Mouse (Mus musculus): ENCODE measurements around the gene Rnf4. TPM values are rescaled to one million over a fixed set of nuclear protein-coding genes. Genes with fewer than 3 reads are reported as not detected.
A peak's percentile ranks its signal among the peaks of the same experiment; 100 is the strongest.

Gene Rnf4
- total RNA-seq, 2 experiments from 2014 or later = 77.1 to 81.4 TPM

- no peak for DNase-seq (ENCODE audit: low spot score in 2 of 2)
These were observed 471 bp upstream of the Rnf4 start for GRCm38 (mm10) chr5:34335539-34336096.

DNA sequence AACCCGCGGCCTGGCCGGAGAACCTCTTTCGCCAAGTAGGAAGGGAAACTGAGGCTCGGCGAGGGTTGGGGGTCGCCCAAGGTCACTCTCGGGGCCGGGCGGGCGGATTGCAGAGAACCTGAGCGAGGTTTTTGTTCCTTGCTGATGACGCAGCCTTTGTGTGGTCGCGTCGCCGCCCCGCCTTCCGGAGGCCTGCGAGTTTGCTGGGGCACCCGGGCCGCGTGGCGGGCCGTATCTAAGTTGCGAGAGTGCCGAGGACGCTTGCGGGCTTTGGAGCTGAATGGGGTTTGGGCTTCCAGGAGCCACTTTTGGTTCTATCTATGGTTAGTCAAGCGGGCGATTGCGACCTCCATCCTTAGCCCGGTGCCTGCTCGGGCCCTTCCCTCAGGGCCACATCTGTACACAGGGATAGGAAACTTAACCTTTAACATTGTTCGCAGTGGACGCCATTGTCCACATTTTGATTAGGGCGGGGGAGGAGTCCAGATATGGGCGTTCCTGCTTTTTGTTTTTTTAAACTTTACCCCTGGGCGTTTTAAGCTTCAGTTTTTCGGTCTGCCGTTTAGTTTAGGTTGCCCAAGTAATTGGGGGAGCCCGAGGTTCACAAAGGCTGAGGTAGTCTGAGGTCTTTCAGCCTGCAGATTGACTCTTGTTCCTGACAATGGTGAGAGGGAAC lies 824 bp downstream of the Rnf4 start:
- DNase-seq (ENCODE audit: low spot score in 2 of 2) = peak in 1 of 2 experiments; percentile 22

DNA sequence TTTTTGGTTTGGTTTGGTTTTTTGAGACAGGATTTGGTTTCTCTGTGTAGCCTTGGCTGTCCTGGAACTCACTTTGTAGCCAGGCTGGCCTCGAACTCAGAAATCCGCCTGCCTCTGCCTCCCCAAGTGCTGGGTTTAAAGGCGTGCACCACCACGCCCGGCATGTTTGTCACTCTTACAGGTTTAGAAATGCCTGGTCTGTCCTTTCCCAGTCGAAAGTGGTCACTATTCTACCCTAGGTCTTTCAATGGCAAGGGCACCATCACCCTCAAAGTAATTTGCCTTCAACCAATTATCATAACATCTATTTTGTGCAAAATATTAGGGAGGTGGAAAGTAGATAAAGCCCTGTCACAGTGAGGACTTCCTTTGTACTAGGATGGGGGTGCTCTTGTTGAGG lies 4.2 kb downstream of the Rnf4 start:
- no peak for DNase-seq (ENCODE audit: low spot score in 2 of 2)

DNA sequence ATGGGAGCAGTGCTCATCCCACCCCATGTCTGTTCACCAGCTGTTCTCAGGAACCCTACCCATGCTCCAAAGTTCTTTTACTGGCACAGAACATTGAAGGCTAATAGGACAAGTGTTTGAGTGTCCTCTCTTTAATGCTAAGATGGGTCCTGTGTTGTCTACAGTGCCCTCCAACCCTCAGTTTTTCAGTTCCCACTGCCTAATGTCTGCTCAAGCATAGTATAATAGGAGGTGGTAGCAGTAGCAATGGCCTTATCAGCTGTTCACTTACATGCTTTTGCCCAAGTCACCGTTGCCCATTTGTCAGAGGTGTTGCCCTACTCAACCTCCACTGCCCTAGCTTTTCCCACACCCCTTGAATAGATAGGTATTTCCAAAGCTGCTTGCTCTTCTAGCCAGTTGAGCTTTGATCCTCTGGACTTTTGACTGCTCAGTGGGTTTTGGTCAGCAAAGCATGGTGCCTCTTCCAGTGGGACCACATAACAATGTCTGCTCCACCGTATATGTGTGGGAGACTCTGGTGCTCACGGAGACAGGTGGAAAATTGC lies 16.1 kb downstream of the Rnf4 start:
- DNase-seq (ENCODE audit: low spot score in 2 of 2) = no peak

GRCm38 (mm10) chr5:34360261-34360660 lies 24.2 kb downstream of the Rnf4 start:
- DNase-seq (ENCODE audit: low spot score in 2 of 2) = no peak

GRCm38 (mm10) chr5:34363115-34363514 lies 27.0 kb downstream of the Rnf4 start:
- no peak for DNase-seq (ENCODE audit: low spot score in 2 of 2)

DNA sequence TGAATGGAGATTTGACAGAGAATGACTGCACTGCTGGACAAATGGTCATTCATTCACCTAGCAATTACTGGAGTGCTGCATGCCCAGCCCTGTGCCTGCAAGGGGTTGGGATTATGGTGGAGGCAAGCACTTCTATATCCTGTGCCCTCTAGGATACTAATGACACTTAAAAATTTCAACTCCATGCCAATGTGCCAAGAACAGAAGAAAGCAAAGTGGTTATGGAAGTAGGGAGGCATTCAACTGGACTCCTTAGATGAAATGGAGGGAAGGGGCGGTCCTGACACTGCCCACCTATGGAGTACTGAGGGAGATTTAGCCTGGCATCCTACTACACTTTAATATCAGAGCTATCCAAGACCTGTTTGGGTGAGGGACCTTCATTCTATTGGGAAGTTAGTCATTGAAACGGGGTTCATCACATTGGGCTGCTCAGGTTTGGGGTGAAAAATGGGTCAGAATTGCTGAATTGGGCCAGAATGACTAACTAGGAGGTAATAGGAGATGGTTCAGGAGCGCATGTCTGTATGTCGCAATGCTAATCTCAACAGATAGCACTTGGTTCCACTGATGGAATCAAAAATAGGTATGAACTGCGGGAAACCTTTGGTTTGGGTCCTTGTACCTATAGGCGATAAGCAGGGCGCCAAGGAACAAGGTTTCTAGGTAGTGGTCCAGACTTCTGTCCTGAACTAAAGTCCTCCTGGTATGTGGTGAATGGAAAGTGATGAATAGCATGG lies 32.6 kb downstream of the Rnf4 start:
- no peak for DNase-seq (ENCODE audit: low spot score in 2 of 2)

DNA sequence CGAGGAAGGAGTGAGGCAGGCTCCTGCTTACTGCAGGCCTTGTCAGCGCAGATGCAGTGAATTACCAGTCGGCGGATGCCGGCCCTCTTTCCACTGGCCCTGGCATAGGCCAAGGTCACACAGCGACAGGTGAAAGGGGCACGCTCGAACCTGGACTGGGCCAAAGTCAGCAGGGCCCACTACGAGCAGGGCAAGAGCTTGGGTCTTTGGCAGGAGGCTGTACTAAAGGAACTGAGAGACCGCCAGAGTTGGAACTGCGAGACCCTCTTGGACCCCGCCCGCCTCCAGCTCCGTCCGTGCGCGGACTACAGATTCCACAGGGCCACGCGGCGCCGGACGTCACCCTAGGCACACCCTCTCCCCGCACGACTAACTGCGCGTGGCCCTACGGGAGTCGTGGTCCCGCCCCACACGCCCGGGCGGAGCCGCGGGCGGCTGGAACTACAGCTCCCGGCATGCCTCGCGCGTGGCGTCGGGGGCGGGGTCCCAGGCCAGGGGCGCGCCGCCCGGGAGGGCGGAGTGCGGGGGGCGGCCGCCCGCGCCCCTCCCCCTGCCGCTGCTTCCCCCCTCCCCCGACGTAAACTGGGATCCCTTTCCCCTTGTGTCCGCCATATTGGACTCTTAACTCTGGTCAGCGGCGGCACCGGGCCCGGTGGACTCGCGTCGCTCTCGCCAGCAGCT lies 33.4 kb downstream of the Rnf4 start, which contains the start of gene Fam193a:
Fam193a (plus strand) TSS at position 593 of the 681 bp plus-strand sequence.
- DNase-seq (ENCODE audit: low spot score in 2 of 2) = peak; percentile 95 to 98

- peak; percentile 24 to 31 for DNase-seq (ENCODE audit: low spot score in 2 of 2)
These were observed 34.1 kb downstream of the Rnf4 start for GRCm38 (mm10) chr5:34370022-34370823.

- DNase-seq (ENCODE audit: low spot score in 2 of 2) = no peak
These were observed 34.8 kb downstream of the Rnf4 start for GRCm38 (mm10) chr5:34370840-34371239.

GRCm38 (mm10) chr5:34372141-34372540 lies 36.1 kb downstream of the Rnf4 start:
- DNase-seq (ENCODE audit: low spot score in 2 of 2) = no peak

DNA sequence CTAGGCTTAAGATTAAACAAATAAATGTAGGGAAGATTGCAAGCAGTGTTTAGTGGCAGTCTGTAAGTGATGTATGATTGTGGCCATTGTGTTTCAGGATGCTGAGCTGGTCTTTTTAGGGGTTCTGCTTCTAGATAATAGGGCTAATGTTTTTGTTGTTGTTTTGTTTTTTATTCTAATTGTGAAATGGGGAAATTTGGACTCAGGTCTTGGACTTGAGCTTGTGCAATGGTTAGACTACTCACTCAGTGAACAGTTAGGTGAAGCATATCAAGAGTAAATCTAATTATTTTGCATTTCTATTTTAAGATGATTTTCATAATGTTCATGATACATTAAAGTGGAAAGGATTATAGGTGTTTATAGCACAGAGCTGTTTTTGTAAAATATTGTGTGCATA lies 36.5 kb downstream of the Rnf4 start:
- no peak for DNase-seq (ENCODE audit: low spot score in 2 of 2)

DNA sequence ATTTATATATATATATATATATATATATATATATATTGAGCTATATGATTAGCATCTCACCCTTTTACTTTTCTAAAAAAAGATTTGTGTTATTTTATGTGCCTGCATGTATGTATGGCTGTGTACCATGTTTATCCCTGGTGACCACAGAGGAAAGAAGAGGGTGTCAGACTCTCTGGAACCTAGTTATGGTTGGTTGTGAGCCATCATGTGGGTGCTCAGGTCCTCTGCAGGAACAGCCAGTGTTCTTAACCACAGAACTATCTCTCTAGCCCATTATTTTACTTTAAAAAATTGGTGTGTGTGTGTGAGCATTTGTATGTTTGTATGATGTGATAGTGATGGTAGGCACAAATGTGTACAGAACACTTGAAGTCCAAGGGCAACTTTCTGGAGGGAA lies 42.7 kb downstream of the Rnf4 start:
- no peak for DNase-seq (ENCODE audit: low spot score in 2 of 2)

GRCm38 (mm10) chr5:34381700-34382099 lies 45.6 kb downstream of the Rnf4 start:
- no peak for DNase-seq (ENCODE audit: low spot score in 2 of 2)

GRCm38 (mm10) chr5:34385616-34386015 lies 49.5 kb downstream of the Rnf4 start:
- no peak for DNase-seq (ENCODE audit: low spot score in 2 of 2)

DNA sequence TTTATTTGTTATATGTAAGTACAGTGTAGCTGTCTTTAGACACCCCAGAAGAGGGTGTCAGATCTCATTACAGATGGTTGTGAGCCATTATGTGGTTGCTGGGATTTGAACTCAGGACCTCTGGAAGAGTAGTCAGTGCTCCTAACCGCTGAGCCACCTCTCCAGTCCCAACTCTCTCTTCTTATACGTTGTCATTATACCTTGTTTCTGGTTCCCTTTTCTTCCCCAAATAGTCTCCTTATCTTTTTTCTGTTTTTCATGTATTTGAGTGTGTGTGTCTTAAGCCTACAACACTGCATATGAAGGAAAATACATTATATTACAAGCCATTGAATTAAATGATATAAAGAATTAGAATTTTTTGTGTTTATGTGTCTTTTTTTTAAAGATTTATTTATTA lies 50.7 kb downstream of the Rnf4 start:
- no peak for DNase-seq (ENCODE audit: low spot score in 2 of 2)

- DNase-seq (ENCODE audit: low spot score in 2 of 2) = no peak
These were observed 57.2 kb downstream of the Rnf4 start for GRCm38 (mm10) chr5:34393251-34393650.

- no peak for DNase-seq (ENCODE audit: low spot score in 2 of 2)
These were observed 59.3 kb downstream of the Rnf4 start for GRCm38 (mm10) chr5:34395347-34395746.

GRCm38 (mm10) chr5:34395850-34396540 lies 59.9 kb downstream of the Rnf4 start:
- no peak for DNase-seq (ENCODE audit: low spot score in 2 of 2)

- no peak for DNase-seq (ENCODE audit: low spot score in 2 of 2)
These were observed 61.8 kb downstream of the Rnf4 start for GRCm38 (mm10) chr5:34397866-34398265.

Measured in layer of hippocampus, postnatal 14 days (tissue).